Mouse (Mus musculus) retina, postnatal 1 day (tissue): ENCODE measurements around the gene Gm21964.

ENCODE experiments used
- DNase-seq: peaks from one replicate; pipeline ENCODE4 v3.0.0-alpha.2; 2012

Gm21964 gene

DNA sequence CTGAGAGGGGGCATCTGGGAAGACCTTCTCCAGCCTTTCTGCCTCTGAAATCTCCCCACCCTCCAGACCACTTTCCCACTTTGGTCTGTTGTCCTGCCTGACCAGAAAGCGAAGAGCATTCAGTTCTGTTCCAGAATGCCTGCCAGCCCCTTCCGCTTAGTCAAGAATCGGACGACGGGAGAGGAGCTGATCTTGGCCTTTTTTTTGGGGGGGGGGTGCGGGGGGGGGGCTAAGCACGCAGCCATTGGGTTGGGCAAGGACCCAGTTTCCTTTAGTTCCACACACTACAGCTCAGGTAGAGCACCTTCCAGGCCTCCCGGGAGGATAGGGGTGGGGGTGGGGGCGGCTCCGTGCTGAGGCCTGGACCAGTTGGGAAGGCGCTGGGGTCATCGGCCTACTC is at the start of gene Gm21964:
Gene Gm21964, plus strand, starts transcription at position 301 of the 400 bp plus-strand sequence.
- DNase-seq: no peak

GRCm38 (mm10) chr8:110051208-110051607 is 49.8 kb upstream of the Gm21964 start:
- no peak for DNase-seq

GRCm38 (mm10) chr8:110058207-110058606 is 42.8 kb upstream of the Gm21964 start:
- DNase-seq: no peak

DNA sequence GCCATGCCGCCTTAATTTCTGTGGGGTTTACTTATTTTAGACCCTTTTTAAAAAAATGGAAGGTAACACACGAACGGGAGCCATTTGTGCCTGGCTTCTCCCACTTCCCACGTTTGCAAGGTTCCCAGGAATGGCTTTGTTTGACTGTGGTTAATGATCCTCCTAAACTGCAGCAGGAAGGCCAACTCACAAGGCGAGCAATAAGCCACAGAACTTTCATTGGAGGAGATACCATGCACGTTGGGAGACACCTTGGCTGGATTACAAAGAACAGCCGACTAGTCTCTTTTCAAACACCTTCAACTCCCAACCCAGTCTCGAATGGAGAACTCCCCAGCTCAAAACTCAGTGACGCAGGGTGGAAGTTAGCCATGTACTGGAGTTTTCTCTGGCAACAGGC is 36.8 kb upstream of the Gm21964 start:
- DNase-seq: no peak

DNA sequence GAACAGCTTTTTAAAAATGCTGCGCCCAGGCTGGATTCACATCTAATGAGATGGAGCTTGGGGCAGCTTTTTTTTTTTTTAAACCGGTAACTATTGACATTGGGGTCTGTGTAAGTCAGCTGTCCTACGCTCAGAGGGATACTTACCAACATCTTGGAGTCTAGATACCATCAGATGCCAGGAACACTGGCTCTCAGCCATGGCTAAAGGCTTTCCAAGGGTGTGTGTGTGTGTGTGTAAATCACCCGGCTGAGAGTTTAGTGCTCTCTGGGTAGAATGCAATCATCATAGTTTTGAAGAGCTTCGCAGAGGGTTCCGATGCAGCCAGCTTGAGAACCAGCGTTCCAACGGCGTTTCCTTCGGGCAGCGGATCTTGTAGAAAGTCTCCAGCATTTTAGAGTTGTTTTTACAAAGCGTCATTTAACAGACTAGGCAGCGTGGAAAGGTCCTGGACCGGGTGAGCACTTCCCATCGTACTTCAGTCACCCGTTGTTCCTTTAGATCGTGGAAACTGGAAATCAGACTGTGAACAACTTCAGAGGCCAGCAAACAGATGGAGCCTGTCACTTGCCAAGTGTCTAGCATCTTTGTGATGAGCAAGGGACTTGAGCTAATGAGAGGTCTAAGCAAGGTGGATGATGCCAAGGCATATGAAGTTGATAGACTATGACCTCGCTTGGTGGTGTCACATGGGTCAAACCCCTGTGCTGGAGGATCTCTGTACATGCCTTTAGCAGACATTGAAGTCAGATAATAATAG is 36.2 kb upstream of the Gm21964 start:
- DNase-seq: no peak

DNA sequence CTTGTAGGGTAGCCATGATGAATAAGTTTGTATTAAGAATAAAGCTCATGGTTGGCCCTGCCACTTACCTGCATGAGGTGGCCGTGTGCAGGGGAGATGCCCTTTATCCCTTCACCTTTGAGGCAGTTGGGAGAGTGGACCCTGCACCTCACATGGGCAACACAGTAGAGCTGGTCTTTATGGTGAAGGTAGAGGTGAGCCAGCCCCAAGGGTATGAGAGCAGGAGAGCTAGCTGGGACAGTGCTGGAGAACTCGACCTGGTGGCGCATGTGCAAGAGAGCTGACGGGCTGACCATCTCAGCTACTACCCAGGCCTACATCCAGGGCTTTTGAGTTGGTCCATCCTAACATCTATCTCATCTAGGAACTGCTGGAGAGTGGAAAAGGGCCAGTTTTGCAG is 35.3 kb upstream of the Gm21964 start:
- DNase-seq: no peak

- DNase-seq: no peak
Measured at GRCm38 (mm10) chr8:110069706-110070105, 31.3 kb upstream of the Gm21964 start.

DNA sequence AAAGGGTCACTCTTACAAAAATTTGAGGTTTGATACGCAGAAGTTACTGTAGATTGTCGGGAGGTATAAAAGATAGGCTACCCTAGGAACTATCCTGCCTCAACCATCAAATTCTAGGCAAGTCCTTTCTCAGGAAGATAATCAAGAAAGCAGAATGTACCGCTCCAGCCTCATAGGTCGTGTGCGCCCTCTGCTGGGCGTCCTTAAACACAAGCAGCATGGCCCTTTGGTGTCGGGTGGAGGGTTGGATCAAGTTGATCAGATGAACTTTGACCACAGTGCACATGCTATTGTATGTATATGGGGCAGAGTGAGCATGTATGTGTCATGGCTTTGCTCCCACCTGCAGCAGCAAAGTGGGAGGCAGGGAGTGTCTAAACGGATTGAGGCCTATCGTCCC is 29.4 kb upstream of the Gm21964 start:
- peak; percentile 80 for DNase-seq

DNA sequence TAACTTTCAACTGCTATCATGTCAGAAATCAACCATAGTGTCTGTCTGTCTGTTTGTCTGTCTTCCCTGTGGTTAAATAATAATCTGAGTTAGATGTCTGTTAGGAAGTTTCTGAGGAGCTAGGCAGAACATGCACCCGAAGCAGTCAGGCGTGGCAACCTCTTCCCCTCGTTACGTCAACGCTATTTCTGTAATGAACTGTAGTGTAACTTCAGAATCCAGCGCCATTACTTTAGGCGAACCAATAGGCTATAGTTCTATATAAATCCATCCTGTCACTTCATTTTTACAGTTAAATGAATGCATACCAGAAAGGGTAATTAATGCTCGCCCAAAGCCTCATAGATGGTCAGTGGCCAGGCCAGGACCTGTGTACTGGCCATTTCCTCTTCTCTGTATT is 26.5 kb upstream of the Gm21964 start:
- DNase-seq: no peak

DNA sequence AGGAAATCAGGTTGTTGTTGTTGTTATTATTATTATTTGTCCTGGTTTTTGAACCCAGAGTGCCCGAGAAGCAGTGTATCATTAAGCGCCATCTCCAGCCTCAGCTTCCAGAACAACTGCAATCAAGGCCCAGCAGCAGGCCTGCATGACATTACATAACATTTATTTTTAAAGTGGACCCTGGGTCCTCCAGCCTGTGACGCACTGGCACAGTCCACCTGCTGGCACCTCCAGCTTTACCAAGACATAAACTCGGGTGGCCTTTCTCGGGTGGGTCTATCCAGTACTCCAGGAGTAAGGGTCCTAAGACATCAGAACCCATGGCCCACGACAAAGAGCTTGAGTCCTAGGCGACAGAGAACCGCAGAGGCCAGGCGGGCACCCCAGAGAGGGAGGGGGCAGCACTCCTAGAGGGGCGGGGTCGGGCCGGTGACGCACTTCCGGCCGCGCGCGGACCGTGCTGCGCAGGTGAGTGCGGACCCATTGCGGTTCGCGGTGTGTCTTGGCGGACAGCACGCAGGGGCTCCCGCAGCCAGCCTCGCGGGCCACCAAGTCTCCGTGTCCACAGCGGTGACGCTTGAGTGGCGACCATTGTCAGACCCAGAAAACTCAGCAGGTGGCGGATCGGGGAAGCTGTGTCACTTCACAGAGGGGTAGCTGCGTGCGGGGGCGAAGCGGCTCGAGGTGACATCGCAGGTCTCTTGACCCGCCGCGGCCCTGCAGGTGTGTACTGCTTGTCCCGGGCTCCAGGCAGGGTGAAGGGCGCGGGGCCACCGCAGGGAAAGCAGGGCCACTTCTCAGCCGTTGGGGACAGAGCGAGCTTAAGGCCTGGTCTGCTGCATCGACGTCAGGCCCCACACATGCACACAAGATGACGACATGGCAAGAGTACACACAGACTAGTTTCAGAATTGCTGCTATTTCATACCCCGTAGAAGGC is 21.5 kb upstream of the Gm21964 start, which contains the start of gene Zfp612:
Gene Zfp612, plus strand, starts transcription at position 465 of the 940 bp plus-strand sequence.
- peak; percentile 81 for DNase-seq

DNA sequence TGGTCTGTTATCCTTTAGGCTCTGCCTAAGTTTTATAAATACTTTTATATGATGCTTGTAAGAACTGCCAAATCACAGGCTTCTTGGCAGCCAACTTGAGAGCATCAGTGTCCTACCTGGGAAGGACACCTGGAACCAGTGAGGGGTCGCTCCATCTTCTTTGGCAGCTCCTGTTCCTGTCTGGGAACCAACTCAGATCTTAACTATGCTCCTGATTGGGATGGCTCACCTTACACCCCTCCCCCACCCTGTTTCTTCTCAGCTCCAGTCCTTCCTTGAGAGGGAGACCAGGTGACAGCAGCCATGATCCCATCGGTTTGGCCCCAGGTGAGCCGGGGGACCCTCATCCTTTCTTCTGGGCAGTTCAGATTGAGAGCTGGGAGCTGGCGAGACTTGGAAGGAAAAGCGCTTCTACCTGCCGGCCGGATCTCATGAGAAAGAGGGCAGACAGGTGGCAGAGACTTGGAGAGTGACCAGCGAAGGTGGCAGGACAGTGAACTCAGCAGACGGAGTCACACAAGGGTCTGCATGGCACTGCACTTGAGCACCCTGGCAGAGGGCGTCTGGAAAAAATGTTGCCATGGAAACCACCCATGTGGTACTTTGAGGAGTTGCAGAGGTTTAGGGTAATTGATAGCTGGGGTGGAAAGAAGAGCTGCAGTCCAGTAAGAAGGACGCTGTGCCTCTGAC is 18.4 kb upstream of the Gm21964 start:
- peak; percentile 11 for DNase-seq

DNA sequence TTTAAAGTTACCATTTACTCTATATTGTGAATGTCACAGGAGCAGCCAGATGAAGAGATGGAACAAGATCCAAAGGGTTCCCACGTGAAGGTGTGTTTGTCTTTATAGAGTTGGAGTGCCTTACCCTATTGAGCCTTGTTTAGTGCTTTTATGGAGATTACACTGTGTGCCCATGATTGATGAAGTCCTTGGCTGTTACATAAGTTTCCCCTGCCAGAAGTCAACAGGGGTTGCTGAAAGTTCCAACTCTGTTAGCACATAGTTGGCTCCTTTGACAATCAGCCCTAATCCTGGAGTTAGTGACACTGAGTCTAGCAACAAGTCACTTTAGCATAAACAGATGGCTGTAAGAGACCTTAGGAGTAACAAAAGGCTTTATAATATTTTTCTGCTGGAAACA is 9.1 kb upstream of the Gm21964 start:
- no peak for DNase-seq

DNA sequence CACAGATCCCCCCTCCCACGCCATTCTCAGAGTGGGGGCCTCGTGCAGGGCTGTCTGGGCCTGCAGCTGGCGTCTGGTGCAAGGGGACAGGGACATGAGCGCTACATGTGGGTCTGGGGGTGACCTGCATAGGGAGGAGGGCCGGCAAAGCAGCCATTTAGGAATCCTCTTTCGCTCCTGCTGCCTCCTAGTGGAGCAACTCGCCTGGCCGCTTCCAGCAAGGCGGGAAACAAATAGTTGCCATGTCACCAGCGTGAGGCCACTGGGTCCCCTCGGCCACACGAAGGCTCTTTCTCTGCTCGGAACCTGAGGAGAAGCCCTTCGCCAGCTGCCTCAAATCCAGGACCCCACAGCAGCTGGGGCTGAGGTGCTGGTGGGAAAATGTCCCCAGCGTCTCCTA is 669 bp downstream of the Gm21964 start:
- no peak for DNase-seq

GRCm38 (mm10) chr8:110102653-110103052 is 1.6 kb downstream of the Gm21964 start, which contains the start of gene Gm17720:
TSS of gene Gm17720 (minus strand) at chr8:110102753.
- no peak for DNase-seq

GRCm38 (mm10) chr8:110119715-110120114 is 18.7 kb downstream of the Gm21964 start:
- peak; percentile 58 for DNase-seq

GRCm38 (mm10) chr8:110130537-110130936 is 29.5 kb downstream of the Gm21964 start:
- peak; percentile 88 for DNase-seq

GRCm38 (mm10) chr8:110134236-110134635 is 33.2 kb downstream of the Gm21964 start:
- no peak for DNase-seq

GRCm38 (mm10) chr8:110135515-110135914 is 34.5 kb downstream of the Gm21964 start:
- peak; percentile 7 for DNase-seq

- DNase-seq: no peak
Measured at GRCm38 (mm10) chr8:110140156-110140555, 39.1 kb downstream of the Gm21964 start.

DNA sequence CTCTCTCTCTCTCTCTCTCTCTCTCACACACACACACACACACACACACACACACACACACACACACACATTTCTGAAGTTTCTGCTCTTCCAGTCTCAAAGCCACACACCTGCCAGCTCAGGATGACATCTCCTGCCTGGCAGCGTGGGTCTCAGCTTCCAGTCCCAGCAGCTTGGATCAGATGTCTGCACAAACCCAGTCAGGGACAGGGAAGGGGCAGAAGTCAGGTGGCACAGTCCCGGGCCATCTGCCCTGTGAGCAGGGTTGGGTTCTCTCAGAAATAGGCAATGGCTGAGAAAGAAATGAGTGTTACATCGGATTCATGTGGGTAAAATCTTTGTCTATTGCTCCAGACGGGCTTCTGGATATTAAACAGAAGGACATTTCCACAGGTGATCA is 39.8 kb downstream of the Gm21964 start:
- no peak for DNase-seq

DNA sequence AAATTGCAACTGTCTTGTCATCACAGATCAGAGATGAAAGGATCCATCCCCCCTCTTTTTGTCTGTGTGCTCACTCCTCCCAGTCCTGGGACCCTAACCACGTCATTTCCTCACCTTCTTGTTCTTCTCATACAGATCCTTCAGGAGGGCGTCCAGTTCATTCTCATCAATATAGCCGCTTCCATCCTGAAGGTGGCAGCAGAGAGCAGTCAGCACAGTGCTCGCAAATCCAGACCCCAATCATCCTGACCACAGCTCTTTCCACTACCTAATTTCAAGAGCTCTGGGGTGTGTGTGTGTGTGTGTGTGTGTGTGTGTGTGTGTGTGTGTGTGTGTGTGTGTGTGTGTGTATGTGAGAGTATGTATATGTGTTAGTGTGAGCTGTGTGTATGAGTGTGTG is 44.5 kb downstream of the Gm21964 start:
- DNase-seq: peak; percentile 84

- no peak for DNase-seq
Measured at GRCm38 (mm10) chr8:110152951-110153350, 51.9 kb downstream of the Gm21964 start.
